Mouse (Mus musculus): ENCODE results near the gene Chrna1. TPM values are rescaled to one million over a fixed set of nuclear protein-coding genes. Genes with fewer than 3 reads are reported as not detected.

Chrna1 gene
- total and polyA plus RNA-seq, 2 experiments = not detected

- Histone ChIP-seq H3K4me1 (ENCODE audit: control insufficient read depth, insufficient read depth, low read length) (0 out of 2 replicates have a peak, but pooled peaks cover 2% of the 10 kb centered on the region), H3K27ac (replicated peaks; ENCODE audit: insufficient read depth, low read depth, low read length) (peak within 1 kb of the TSS; percentile 71), H3K79me2 (ENCODE audit: control insufficient read depth, insufficient read depth, low read length) (no peaks in the 10 kb centered on the region; the same call in 1 of the 2 replicates), H3K9ac (ENCODE audit: low read depth, low read length) (peak within 1 kb of the TSS; percentile 85), H3K36me3 (ENCODE audit: control insufficient read depth, insufficient read depth, low read length) (no peaks in the 10 kb centered on the region), H3K4me3 (ENCODE audit: insufficient read depth, low read depth, low read length) (peak within 1 kb of the TSS; percentile 86), H3K27me3 (ENCODE audit: control insufficient read depth, insufficient read depth, low read length) (peaks cover 6% of the 10 kb centered on the region; the same call in 1 of the 2 replicates)
- no peak for DNase-seq (ENCODE audit: extremely low read depth, low read depth, low spot score)
- 5% methylated on average over 66 of the region's 66 CpGs for WGBS
- TF ChIP-seq CTCF (IDR thresholded peaks at IDR 0.05; ENCODE audit: low read depth, low read length) = no peak
- TF ChIP-seq POLR2A (IDR thresholded peaks at IDR 0.05; ENCODE audit: extremely low read depth, insufficient read depth, low read length) = no peak
Observed at GRCm38 (mm10) chr2:73529356-73530330, 50.5 kb downstream of the Chrna1 start, which contains the start of gene Wipf1. Gene Wipf1, minus strand, starts transcription at chr2:73529734.

GRCm38 (mm10) chr2:73528516-73529355 is 51.4 kb downstream of the Chrna1 start:
- H3K36me3 ChIP-seq (ENCODE audit: control insufficient read depth, insufficient read depth, low read length) = no peaks in the 10 kb centered on the region
- peak overlapping the region; percentile 86 for H3K4me3 ChIP-seq (ENCODE audit: insufficient read depth, low read depth, low read length)
- H3K27ac ChIP-seq (replicated peaks; ENCODE audit: insufficient read depth, low read depth, low read length) = peak overlapping the region; percentile 66
- no peaks in the 10 kb centered on the region; the same call in 1 of the 2 replicates for H3K79me2 ChIP-seq (ENCODE audit: control insufficient read depth, insufficient read depth, low read length)
- H3K27me3 ChIP-seq (ENCODE audit: control insufficient read depth, insufficient read depth, low read length) = peaks cover 6% of the 10 kb centered on the region; the same call in 1 of the 2 replicates
- 0 out of 2 replicates have a peak, but pooled peaks cover 2% of the 10 kb centered on the region for H3K4me1 ChIP-seq (ENCODE audit: control insufficient read depth, insufficient read depth, low read length)
- peak overlapping the region; percentile 85 for H3K9ac ChIP-seq (ENCODE audit: low read depth, low read length)
- 3% methylated on average over 59 of the region's 59 CpGs for WGBS
- DNase-seq (ENCODE audit: extremely low read depth, low read depth, low spot score) = no peak
- TF ChIP-seq CTCF (IDR thresholded peaks at IDR 0.05; ENCODE audit: low read depth, low read length) = no peak
- no peak for TF ChIP-seq POLR2A (IDR thresholded peaks at IDR 0.05; ENCODE audit: extremely low read depth, insufficient read depth, low read length)

GRCm38 (mm10) chr2:73527956-73528355 is 52.2 kb downstream of the Chrna1 start:
- no peaks in the 10 kb centered on the region for H3K36me3 ChIP-seq (ENCODE audit: control insufficient read depth, insufficient read depth, low read length)
- TF ChIP-seq CTCF (IDR thresholded peaks at IDR 0.05; ENCODE audit: low read depth, low read length) = no peak
- no peak for TF ChIP-seq POLR2A (IDR thresholded peaks at IDR 0.05; ENCODE audit: extremely low read depth, insufficient read depth, low read length)
- H3K27ac ChIP-seq (replicated peaks; ENCODE audit: insufficient read depth, low read depth, low read length) = no peak overlapping the region
- DNase-seq (ENCODE audit: extremely low read depth, low read depth, low spot score) = no peak
- H3K4me1 ChIP-seq (ENCODE audit: control insufficient read depth, insufficient read depth, low read length) = 0 out of 2 replicates have a peak, but pooled peaks cover 2% of the 10 kb centered on the region
- H3K9ac ChIP-seq (ENCODE audit: low read depth, low read length) = no peak overlapping the region
- WGBS = 84% methylated on average over 11 of the region's 11 CpGs
- no peaks in the 10 kb centered on the region; the same call in 1 of the 2 replicates for H3K79me2 ChIP-seq (ENCODE audit: control insufficient read depth, insufficient read depth, low read length)
- H3K27me3 ChIP-seq (ENCODE audit: control insufficient read depth, insufficient read depth, low read length) = peaks cover 6% of the 10 kb centered on the region; the same call in 1 of the 2 replicates
- no peak overlapping the region for H3K4me3 ChIP-seq (ENCODE audit: insufficient read depth, low read depth, low read length)

GRCm38 (mm10) chr2:73526691-73527090 is 53.4 kb downstream of the Chrna1 start:
- peak; percentile 20 for DNase-seq (ENCODE audit: extremely low read depth, low read depth, low spot score)
- Histone ChIP-seq H3K4me3 (ENCODE audit: insufficient read depth, low read depth, low read length) (no peak overlapping the region), H3K79me2 (ENCODE audit: control insufficient read depth, insufficient read depth, low read length) (no peaks in the 10 kb centered on the region; the same call in 1 of the 2 replicates), H3K4me1 (ENCODE audit: control insufficient read depth, insufficient read depth, low read length) (0 out of 2 replicates have a peak, but pooled peaks cover 2% of the 10 kb centered on the region), H3K27me3 (ENCODE audit: control insufficient read depth, insufficient read depth, low read length) (peaks cover 6% of the 10 kb centered on the region; the same call in 1 of the 2 replicates), H3K36me3 (ENCODE audit: control insufficient read depth, insufficient read depth, low read length) (no peaks in the 10 kb centered on the region), H3K9ac (ENCODE audit: low read depth, low read length) (no peak overlapping the region), H3K27ac (replicated peaks; ENCODE audit: insufficient read depth, low read depth, low read length) (no peak overlapping the region)
- no peak for TF ChIP-seq POLR2A (IDR thresholded peaks at IDR 0.05; ENCODE audit: extremely low read depth, insufficient read depth, low read length)
- TF ChIP-seq CTCF (IDR thresholded peaks at IDR 0.05; ENCODE audit: low read depth, low read length) = no peak
- 67% methylated on average over 9 of the region's 9 CpGs for WGBS

GRCm38 (mm10) chr2:73522891-73523290 is 57.2 kb downstream of the Chrna1 start:
- Histone ChIP-seq H3K36me3 (ENCODE audit: control insufficient read depth, insufficient read depth, low read length) (no peaks in the 10 kb centered on the region), H3K4me1 (ENCODE audit: control insufficient read depth, insufficient read depth, low read length) (no peaks in the 10 kb centered on the region), H3K4me3 (ENCODE audit: insufficient read depth, low read depth, low read length) (no peak overlapping the region), H3K27me3 (ENCODE audit: control insufficient read depth, insufficient read depth, low read length) (no peaks in the 10 kb centered on the region), H3K27ac (replicated peaks; ENCODE audit: insufficient read depth, low read depth, low read length) (no peak overlapping the region), H3K79me2 (ENCODE audit: control insufficient read depth, insufficient read depth, low read length) (no peaks in the 10 kb centered on the region; the same call in 1 of the 2 replicates), H3K9ac (ENCODE audit: low read depth, low read length) (no peak overlapping the region)
- no peak for DNase-seq (ENCODE audit: extremely low read depth, low read depth, low spot score)
- TF ChIP-seq POLR2A (IDR thresholded peaks at IDR 0.05; ENCODE audit: extremely low read depth, insufficient read depth, low read length) = no peak
- no peak for TF ChIP-seq CTCF (IDR thresholded peaks at IDR 0.05; ENCODE audit: low read depth, low read length)
- 64% methylated on average over 8 of the region's 8 CpGs for WGBS

Data from liver, adult 2 months (tissue).